Mouse (Mus musculus) lung, postnatal 0 days (tissue): ENCODE measurements at regions not wholly inside any gene's neighbourhood (a gene's known extent, or its start where the extent isn't known, plus 50 kb on each side); places are given as distances from the start of the nearest gene placed in this dataset.

Experiments
- CTCF ChIP-seq: IDR thresholded peaks from 2 replicates; pipeline ENCODE4 v1.5.1; 2016; ENCODE audit warnings: antibody characterized with exemption, mild to moderate bottlenecking
- EP300 ChIP-seq: IDR thresholded peaks from 2 replicates; pipeline ENCODE4 v1.6.1; 2016; ENCODE audit warnings: antibody characterized with exemption, mild to moderate bottlenecking, control low read depth

GRCm38 (mm10) chr4:142789048-142789447 is 423.7 kb downstream of the Prdm2 start:
- TF ChIP-seq CTCF (no peak), EP300 (no peak)
